Mouse (Mus musculus): Measurements from ENCODE around the gene Selenok.

DNA sequence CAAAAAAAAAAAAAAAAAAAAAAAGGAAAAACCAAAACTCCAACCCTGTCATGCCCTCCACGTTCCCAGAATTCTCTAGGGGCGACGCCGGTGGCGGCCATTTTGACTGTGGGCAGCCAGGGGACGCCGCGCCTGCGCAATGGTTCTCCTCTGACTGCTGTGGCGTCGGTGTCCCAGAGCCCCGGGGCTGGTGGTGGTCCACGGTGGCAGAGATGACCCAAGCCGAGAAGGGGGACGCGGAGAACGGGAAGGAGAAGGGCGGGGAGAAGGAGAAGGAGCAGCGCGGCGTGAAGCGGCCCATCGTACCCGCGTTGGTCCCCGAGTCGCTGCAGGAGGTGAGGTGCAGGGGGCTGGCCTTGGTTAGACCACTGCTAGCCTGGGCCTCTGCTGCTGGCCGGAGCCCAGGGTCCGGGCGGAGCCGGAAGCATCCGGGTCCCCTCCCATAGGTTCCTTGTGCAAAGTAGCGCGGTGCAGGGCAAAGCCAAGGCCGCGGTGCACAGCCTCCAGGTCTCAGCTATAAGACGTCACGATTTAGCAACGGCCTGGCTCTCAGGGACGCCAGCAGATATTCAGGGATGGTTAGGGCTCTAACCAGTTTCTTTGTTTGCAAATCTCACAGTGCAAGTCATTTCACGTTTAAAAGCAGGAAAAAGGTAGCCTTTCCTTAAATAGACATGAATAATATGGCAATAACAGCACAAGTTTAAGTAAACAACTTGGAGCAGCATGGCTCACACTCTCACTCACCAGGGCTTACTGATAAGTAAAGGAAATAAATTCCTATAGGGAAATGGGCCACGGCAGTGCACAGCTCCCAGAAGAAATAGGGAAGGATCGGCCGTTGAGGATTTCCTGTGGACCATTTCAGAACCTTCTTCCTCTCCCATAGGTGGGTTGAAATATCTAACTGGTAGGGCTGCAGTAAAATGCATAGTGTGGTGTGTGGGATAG lies 10.4 kb downstream of the Selenok start, which contains the start of gene Actr8:
- TF ChIP-seq CTCF (IDR thresholded peaks at IDR 0.05; ENCODE audit: low read depth) (no peak), EP300 (IDR thresholded peaks at IDR 0.05; ENCODE audit: low read depth) (no peak)
